In genomic region chr14:49066274-49066823, GRCm38 (mm10) we compare ENCODE assay signal across 8 mouse cellular contexts. TPM values are rescaled to one million over a fixed set of nuclear protein-coding genes. Genes with fewer than 3 reads are reported as not detected.
DNase-seq lines count a peak whose midpoint lies in the region; ATAC-seq and TF ChIP-seq lines count a peak whose summit lies in the region.

Gene Exoc5 (minus strand): TSS chr14:49066653.

- peaks cover 7% of the 10 kb centered on the region for H3K36me3 ChIP-seq in megakaryocyte, embryonic 14.5 days (replicated peaks; ENCODE audit: low read length)

- 0 out of 2 replicates have a peak, but pooled peaks have one; percentile 57 for TF ChIP-seq POLR2A in cortical plate, adult 2 months (IDR thresholded peaks at IDR 0.05; ENCODE audit: extremely low read depth, insufficient read depth, low read length)

- H3K4me1 ChIP-seq in cortical plate, adult 2 months (ENCODE audit: control insufficient read depth, insufficient read depth, low read length): no peaks in the 10 kb centered on the region
- H3K4me1 ChIP-seq in megakaryocyte, embryonic 14.5 days: peaks cover 39% of the 10 kb centered on the region

- H3K27me3 ChIP-seq in megakaryocyte, embryonic 14.5 days (replicated peaks): no peaks in the 10 kb centered on the region

- peak; percentile 90 for DNase-seq in gastrocnemius, adult 8-10 months (ENCODE audit: low spot score in 2 of 2)
- peak; percentile 71 for DNase-seq in hindlimb bud, embryonic 11.5 days (ENCODE audit: extremely low spot score, low read depth, low spot score)
- peak; percentile 95 to 98 for DNase-seq in left cerebral cortex, adult 8-10 months (ENCODE audit: low spot score in 2 of 2)
- DNase-seq in right cerebral cortex, postnatal 10 days (ENCODE audit: low spot score in 2 of 2): peak; percentile 97 to 98
- peak; percentile 98 for DNase-seq in urinary bladder, postnatal 25 days (ENCODE audit: low spot score)

- H3K4me3 ChIP-seq in cortical plate, adult 2 months (ENCODE audit: insufficient read depth, low read length): peak within 1 kb of the TSS; percentile 95
- H3K4me3 ChIP-seq in megakaryocyte, embryonic 14.5 days (replicated peaks): peak within 1 kb of the TSS; percentile 97

- no peaks in the 10 kb centered on the region for H3K9me3 ChIP-seq in megakaryocyte, embryonic 14.5 days

- peak within 1 kb of the TSS; percentile 97 for H3K27ac ChIP-seq in cortical plate, adult 2 months (ENCODE audit: insufficient read depth, low read length)

- TF ChIP-seq CTCF in cortical plate, adult 2 months (IDR thresholded peaks at IDR 0.05; ENCODE audit: extremely low read depth, insufficient read depth, low read length): no peak

- peak; percentile 87 for ATAC-seq in activated CD4-positive, CD25-positive, alpha-beta regulatory T cell, adult 4 months

RNA-seq across cellular contexts. Expression of gene Exoc5, which starts in this region (rescaled TPM):
- 10 to 100 TPM; 21.8 to 22.5 TPM for polyA plus RNA-seq in activated CD4-positive, CD25-positive, alpha-beta regulatory T cell, adult 4 months (2017; shearing (Covaris generic))
- 30.9 and 31.1 TPM in 2 replicates for polyA plus RNA-seq in cortical plate, adult 2 months (2012; rRNA removed)
- total RNA-seq in gastrocnemius, adult 8-10 months (2022): 10 to 100 TPM; 17.0 to 21.9 (median 19.7) TPM
- total RNA-seq in left cerebral cortex, adult 8-10 months (2022): 10 to 100 TPM; 46.8 to 56.0 (median 51.0) TPM
- polyA plus RNA-seq in megakaryocyte, embryonic 14.5 days (2012; ENCODE audit: insufficient read depth, low replicate concordance): 0.84 and 3.3 TPM in 2 replicates

Comparison
In these comparisons a context has a peak if more than half of its experiments do, and no peak if none do; other contexts are left out.
1. Peak in every context shown above with its lines: DNase-seq, ATAC-seq, H3K4me3 ChIP-seq and H3K27ac ChIP-seq.